In the genomic region with DNA sequence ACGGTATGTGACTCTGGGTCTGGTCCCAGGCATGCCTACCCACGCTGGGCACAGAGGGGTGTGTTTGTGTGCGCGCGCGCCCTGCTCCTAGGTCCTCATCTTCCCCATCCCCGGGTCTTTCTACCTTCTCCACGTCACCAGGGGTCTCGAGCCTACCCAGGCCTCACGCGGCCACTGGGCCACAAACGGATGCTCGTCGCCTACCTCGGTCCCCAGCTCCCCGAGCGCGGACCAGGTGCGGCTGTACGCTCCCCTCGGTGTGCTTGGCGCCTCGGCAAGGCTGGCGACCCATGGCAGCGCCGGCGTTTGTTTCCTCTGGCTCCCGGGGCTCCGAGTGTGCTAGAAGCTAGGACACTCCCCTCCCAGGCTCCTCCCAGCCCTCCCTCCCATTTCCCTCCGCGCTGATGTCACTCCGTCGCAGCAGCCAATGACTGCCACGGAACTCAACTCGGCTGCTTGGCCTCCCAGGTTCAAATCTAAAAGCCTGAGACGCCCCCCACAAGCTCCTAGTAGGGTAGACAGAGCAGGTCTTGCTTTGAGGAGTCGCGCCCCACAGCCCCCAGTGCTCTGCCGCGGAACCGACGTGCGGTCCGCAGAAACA, we compare ENCODE assay signal across 8 mouse cellular contexts. TPM values are rescaled to one million over a fixed set of nuclear protein-coding genes. Genes with fewer than 3 reads are reported as not detected.
A peak's percentile ranks its signal among the peaks of the same experiment; 100 is the strongest.
DNase-seq lines count a peak whose midpoint lies in the region; ATAC-seq lines count a peak whose summit lies in the region.

TSS of gene Cdc42ep4 (minus strand) at position 398 of the 601 bp plus-strand sequence.

- peak; percentile 88 for ATAC-seq in inflammation-experienced regulatory T-cells, adult 6 months
- peak; percentile 52 for ATAC-seq in megakaryocyte progenitor cell, adult 5-6 weeks (replicated peaks; ENCODE audit: poor library complexity)

- intact Hi-C loops in gastrocnemius, postnatal 14 days (cut with DNase I; ENCODE audit: low total_unique reads), result no loop called here
- intact Hi-C loops in left cerebral cortex, postnatal 10 days (cut with DNase I), result loop anchor here (5.0 kb wide), 2 partner anchors 36 to 56 kb away; no protein-coding TSS in a partner anchor

- peak; percentile 82 to 85 for DNase-seq in adrenal gland, adult 18-20 months (ENCODE audit: low spot score in 2 of 2)
- DNase-seq in embryo, embryonic 10.5 days (ENCODE audit: low spot score), result peak; percentile 97
- peak; percentile 87 for DNase-seq in gastrocnemius, postnatal 14 days
- peak; percentile 76 to 91 for DNase-seq in left cerebral cortex, postnatal 10 days (ENCODE audit: extremely low spot score in 1 of 2, low spot score in 2 of 2)
- peak; percentile 91 to 92 for DNase-seq in right cerebral cortex, postnatal 10 days (ENCODE audit: low spot score in 2 of 2)
- DNase-seq in urinary bladder, postnatal 14 days (ENCODE audit: low spot score), result peak; percentile 87

RNA-seq across cellular contexts. Expression of gene Cdc42ep4, which starts in this region (rescaled TPM):
- total RNA-seq in adrenal gland, adult 18-20 months (2021), result 100 to 1,000 TPM in 1 of 2 experiments, 10 to 100 TPM in 1; 70.0 to 160 TPM
- 10 to 100 TPM; 15.7 to 16.2 TPM for total RNA-seq in gastrocnemius, postnatal 14 days (2021)
- 1 to 10 TPM; 1.2 to 2.9 (median 1.5) TPM for polyA plus RNA-seq in inflammation-experienced regulatory T-cells, adult 6 months (2017; shearing (Covaris generic))
- 10 to 100 TPM; 28.1 to 33.8 TPM for total RNA-seq in left cerebral cortex, postnatal 10 days (2021)
- 10.0 and 10.3 TPM in 2 replicates for total RNA-seq in megakaryocyte progenitor cell, adult 5-6 weeks (2015)
- 14.5 and 14.7 TPM in 2 replicates for total RNA-seq in megakaryocyte progenitor cell, adult 5-6 weeks (2017)

Comparison
In these comparisons a context has a peak if more than half of its experiments do, and no peak if none do; other contexts are left out.
1. Peak in every context shown above with its lines: DNase-seq and ATAC-seq.